Comparison of ENCODE assay signal across 13 mouse cellular contexts in genomic region chr9:78504679-78505078, GRCm38 (mm10). TPM values are rescaled to one million over a fixed set of nuclear protein-coding genes. Genes with fewer than 3 reads are reported as not detected.
A peak's percentile ranks its signal among the peaks of the same experiment; 100 is the strongest.
DNase-seq lines count a peak whose midpoint lies in the region; ATAC-seq and TF ChIP-seq lines count a peak whose summit lies in the region.
"Had no signal": no experiment of that assay in that cellular context is flagged by ENCODE, and none has a peak within 500 bp of the region (broad histone marks: within the 10 kb centered on the region; RNA-seq: fewer than 3 reads in every experiment).

No protein-coding gene starts in this region.

- intact Hi-C loops in heart, postnatal 36 days (cut with DNase I) = no loop called here

- DNase-seq in heart, postnatal 36 days = no peak
- DNase-seq in R1 (ENCODE audit: low read depth, low spot score) = peak; percentile 92
- DNase-seq in forebrain, postnatal 0 days = peak; percentile 34
- no peak for DNase-seq in testis, postnatal 14 days (ENCODE audit: low spot score)
- no peak for DNase-seq in thymus, postnatal 4 days
- no peak for DNase-seq in kidney, adult 9 months
- DNase-seq: cerebellum, adult 9-10 months; kidney, adult 8-10 months; lung, adult 18-20 months; thymus, adult 2 months had no signal

- no peak for ATAC-seq in heart, embryonic 13.5 days (ENCODE audit: extremely low read depth, insufficient number of reproducible peaks, low FRiP score, low TSS enrichment)
- no peak for ATAC-seq in forebrain, postnatal 0 days
- ATAC-seq in midbrain, embryonic 16.5 days = no peak

- H3K27me3 ChIP-seq in heart, embryonic 13.5 days (replicated peaks) = no peaks in the 10 kb centered on the region
- no peaks in the 10 kb centered on the region for H3K27me3 ChIP-seq in forebrain, postnatal 0 days (ENCODE audit: insufficient read depth, low read length)
- no peaks in the 10 kb centered on the region for H3K27me3 ChIP-seq in midbrain, embryonic 16.5 days (ENCODE audit: control insufficient read depth, insufficient read depth, low read depth, low read length)
- H3K27me3 ChIP-seq: limb, embryonic 12.5 days had no signal

- H3K27ac ChIP-seq in heart, embryonic 13.5 days (replicated peaks) = peak overlapping the region; percentile 50
- peak overlapping the region; percentile 85 for H3K27ac ChIP-seq in forebrain, postnatal 0 days (ENCODE audit: low read depth, low read length)
- peak overlapping the region; percentile 80 for H3K27ac ChIP-seq in midbrain, embryonic 16.5 days (ENCODE audit: low read length)
- H3K27ac ChIP-seq: limb, embryonic 12.5 days had no signal

- H3K4me2 ChIP-seq in heart, embryonic 13.5 days = no peak overlapping the region
- H3K4me2 ChIP-seq in forebrain, postnatal 0 days (ENCODE audit: low read depth) = peak overlapping the region; percentile 37
- peak overlapping the region; percentile 44 for H3K4me2 ChIP-seq in midbrain, embryonic 16.5 days (ENCODE audit: low read length)
- H3K4me2 ChIP-seq: limb, embryonic 12.5 days had no signal

- H3K9ac ChIP-seq in heart, embryonic 13.5 days = no peak overlapping the region
- no peak overlapping the region for H3K9ac ChIP-seq in forebrain, postnatal 0 days
- no peak overlapping the region for H3K9ac ChIP-seq in midbrain, embryonic 16.5 days (ENCODE audit: low read depth, low read length)
- H3K9ac ChIP-seq: limb, embryonic 12.5 days had no signal

- H3K36me3 ChIP-seq in heart, embryonic 13.5 days = no peaks in the 10 kb centered on the region
- H3K36me3 ChIP-seq in forebrain, postnatal 0 days (ENCODE audit: insufficient read depth) = no peaks in the 10 kb centered on the region
- H3K36me3 ChIP-seq in midbrain, embryonic 16.5 days (ENCODE audit: control insufficient read depth, insufficient read depth, low read length) = peaks cover 3% of the 10 kb centered on the region; the same call in 1 of the 2 replicates
- H3K36me3 ChIP-seq: limb, embryonic 12.5 days had no signal

- peaks cover 52% of the 10 kb centered on the region for H3K4me1 ChIP-seq in heart, embryonic 13.5 days
- peaks cover 4% of the 10 kb centered on the region; the same call in 1 of the 2 replicates for H3K4me1 ChIP-seq in forebrain, postnatal 0 days (ENCODE audit: insufficient read depth)
- peaks cover 18% of the 10 kb centered on the region for H3K4me1 ChIP-seq in midbrain, embryonic 16.5 days (ENCODE audit: control insufficient read depth, insufficient read depth, low read length)

- 27% methylated on average over 3 of the region's 3 CpGs for WGBS in heart, embryonic 13.5 days
- WGBS in forebrain, postnatal 0 days = 41% methylated on average over 3 of the region's 3 CpGs
- WGBS in midbrain, embryonic 16.5 days = 75% methylated on average over 3 of the region's 3 CpGs

- no peak overlapping the region for H3K4me3 ChIP-seq in heart, embryonic 13.5 days
- H3K4me3 ChIP-seq in forebrain, postnatal 0 days (ENCODE audit: low read depth, low read length) = 0 out of 2 replicates have a peak overlapping the region, but pooled peaks have one; percentile 13
- H3K4me3 ChIP-seq in midbrain, embryonic 16.5 days (ENCODE audit: low read depth, low read length) = peak overlapping the region; percentile 24; the same call in 1 of the 2 replicates
- H3K4me3 ChIP-seq: limb, embryonic 12.5 days had no signal

- TF ChIP-seq CTCF in forebrain, postnatal 0 days (IDR thresholded peaks at IDR 0.05; ENCODE audit: low read depth) = no peak

- no peaks in the 10 kb centered on the region for H3K9me3 ChIP-seq in heart, embryonic 13.5 days
- H3K9me3 ChIP-seq in forebrain, postnatal 0 days (ENCODE audit: low read length) = no peaks in the 10 kb centered on the region
- H3K9me3 ChIP-seq in midbrain, embryonic 16.5 days (replicated peaks; ENCODE audit: control insufficient read depth, low read length, poor library complexity, severe bottlenecking) = no peaks in the 10 kb centered on the region
- H3K9me3 ChIP-seq: limb, embryonic 12.5 days had no signal

RNA-seq across cellular contexts. Expression of gene Eef1a1, which starts 15.7 kb away (rescaled TPM):
- polyA plus RNA-seq in heart, embryonic 13.5 days (2015; fragmentation: Nextera tagmentation; extraction: Ambion mirVana) = 3,078 and 3,363 TPM in 2 replicates
- total RNA-seq in heart, postnatal 36 days (2021) = 1,000 to 10,000 TPM; 1,083 to 1,160 TPM
- total RNA-seq in forebrain, postnatal 0 days (2014; rRNA removed) = 9,311 and 11,752 TPM in 2 replicates
- 2,982 and 3,284 TPM in 2 replicates for polyA plus RNA-seq in forebrain, postnatal 0 days (2015; fragmentation: Nextera tagmentation; extraction: Ambion mirVana)
- polyA plus RNA-seq in midbrain, embryonic 16.5 days (2015; fragmentation: Nextera tagmentation; extraction: Ambion mirVana) = 2,998 and 3,109 TPM in 2 replicates

RNA-seq across cellular contexts. Expression of gene Gm17324, which starts 56.1 kb away (rescaled TPM):
- polyA plus RNA-seq in heart, embryonic 13.5 days (2015; fragmentation: Nextera tagmentation; extraction: Ambion mirVana) = 0.51 and 0.71 TPM in 2 replicates
- not detected for total RNA-seq in heart, postnatal 36 days (2021)
- total RNA-seq in forebrain, postnatal 0 days (2014; rRNA removed) = 1.2 and 1.7 TPM in 2 replicates
- 2.8 and 3.3 TPM in 2 replicates for polyA plus RNA-seq in forebrain, postnatal 0 days (2015; fragmentation: Nextera tagmentation; extraction: Ambion mirVana)
- 1.7 and 2.1 TPM in 2 replicates for polyA plus RNA-seq in midbrain, embryonic 16.5 days (2015; fragmentation: Nextera tagmentation; extraction: Ambion mirVana)

RNA-seq across cellular contexts. Expression of gene Mto1, which starts 56.7 kb away (rescaled TPM):
- 26.4 and 29.5 TPM in 2 replicates for polyA plus RNA-seq in heart, embryonic 13.5 days (2015; fragmentation: Nextera tagmentation; extraction: Ambion mirVana)
- 10 to 100 TPM; 24.3 to 25.2 TPM for total RNA-seq in heart, postnatal 36 days (2021)
- 27.5 and 27.8 TPM in 2 replicates for total RNA-seq in forebrain, postnatal 0 days (2014; rRNA removed)
- 15.9 and 19.6 TPM in 2 replicates for polyA plus RNA-seq in forebrain, postnatal 0 days (2015; fragmentation: Nextera tagmentation; extraction: Ambion mirVana)
- polyA plus RNA-seq in midbrain, embryonic 16.5 days (2015; fragmentation: Nextera tagmentation; extraction: Ambion mirVana) = 27.9 and 29.3 TPM in 2 replicates

Comparison
In these comparisons a context has a peak if more than half of its experiments do, and no peak if none do; other contexts are left out.
1. DNase-seq: peak in R1 (single experiment) and forebrain, postnatal 0 days (single experiment); none in heart, postnatal 36 days (0 of 2), testis, postnatal 14 days (single experiment), thymus, postnatal 4 days (single experiment) and kidney, adult 9 months (single experiment).
2. Peak in every context shown above with its lines, with median percentiles within 50 percentile points of each other: H3K27ac ChIP-seq.